In the genomic region with DNA sequence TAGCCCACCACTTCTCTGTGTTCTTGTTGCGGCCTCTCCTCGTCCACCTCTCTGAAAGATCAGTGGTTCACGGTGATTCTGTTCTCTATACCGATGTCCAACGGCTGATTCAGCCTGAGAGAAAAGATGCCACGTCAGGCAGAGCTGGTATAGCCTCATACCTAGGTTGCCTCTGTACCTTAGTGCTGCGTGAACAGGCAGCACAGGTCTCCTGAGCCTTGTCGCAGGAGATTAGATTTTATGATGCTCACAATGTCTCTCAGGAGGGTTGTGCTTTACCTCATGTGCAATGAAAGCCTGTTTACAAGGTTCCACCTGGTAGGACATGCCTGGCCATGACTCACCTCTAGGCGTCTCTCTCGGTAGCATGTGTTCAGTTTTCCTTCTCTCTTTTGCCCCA, we compare ENCODE assay signal across 29 mouse cellular contexts.
DNase-seq lines count a peak whose midpoint lies in the region; ATAC-seq and TF ChIP-seq lines count a peak whose summit lies in the region.
"Had no signal": no experiment of that assay in that cellular context is flagged by ENCODE, and none has a peak within 500 bp of the region (broad histone marks: within the 10 kb centered on the region; RNA-seq: fewer than 3 reads in every experiment).

No protein-coding gene starts in this region.

- no peak for TF ChIP-seq EP300 in stomach, postnatal 0 days (optimal IDR thresholded peaks at IDR 0.05)

- no peaks in the 10 kb centered on the region for H3K9me3 ChIP-seq in heart, embryonic 13.5 days
- H3K9me3 ChIP-seq in kidney, postnatal 0 days (replicated peaks; ENCODE audit: low read length): no peaks in the 10 kb centered on the region
- H3K9me3 ChIP-seq in kidney, embryonic 16.5 days (ENCODE audit: low read length): no peaks in the 10 kb centered on the region
- H3K9me3 ChIP-seq in stomach, postnatal 0 days (ENCODE audit: control insufficient read depth, low read length): no peaks in the 10 kb centered on the region
- H3K9me3 ChIP-seq in limb, embryonic 10.5 days (replicated peaks): no peaks in the 10 kb centered on the region
- H3K9me3 ChIP-seq: embryonic facial prominence, embryonic 12.5 days; forebrain, embryonic 10.5 days; forebrain, embryonic 15.5 days; hindbrain, embryonic 12.5 days; limb, embryonic 15.5 days; liver, embryonic 13.5 days; megakaryocyte, embryonic 14.5 days; midbrain, embryonic 12.5 days; neural tube, embryonic 12.5 days had no signal

- no peak for DNase-seq in heart, postnatal 10 days
- peak; percentile 16 for DNase-seq in kidney, postnatal 0 days (ENCODE audit: low spot score)
- peak; percentile 12 for DNase-seq in retina, postnatal 1 day
- no peak for DNase-seq in retina, embryonic 14.5 days (ENCODE audit: low spot score)
- DNase-seq in stomach, postnatal 0 days (ENCODE audit: low spot score): no peak
- DNase-seq in limb, embryonic 10.5 days (ENCODE audit: low spot score): no peak
- DNase-seq: gastrocnemius, postnatal 25 days; heart, adult 11 months; kidney, adult 9 months; kidney, postnatal 25 days; liver, embryonic 13.5 days; lung, adult 18-20 months; lung, postnatal 4 days; right cerebral cortex, adult 18-20 months; right cerebral cortex, postnatal 4 days had no signal

- H3K27ac ChIP-seq in heart, embryonic 13.5 days (replicated peaks): peak overlapping the region; percentile 52
- no peak overlapping the region for H3K27ac ChIP-seq in kidney, postnatal 0 days
- H3K27ac ChIP-seq in kidney, embryonic 16.5 days (ENCODE audit: low read length): no peak overlapping the region
- no peak overlapping the region for H3K27ac ChIP-seq in stomach, postnatal 0 days (replicated peaks)
- H3K27ac ChIP-seq in limb, embryonic 10.5 days: no peak overlapping the region
- H3K27ac ChIP-seq: embryonic facial prominence, embryonic 12.5 days; forebrain, embryonic 10.5 days; forebrain, embryonic 15.5 days; hindbrain, embryonic 12.5 days; limb, embryonic 15.5 days; liver, embryonic 13.5 days; midbrain, embryonic 12.5 days; neural tube, embryonic 12.5 days had no signal

- peak; percentile 37; the same call in 1 of the 2 replicates for TF ChIP-seq CTCF in kidney, postnatal 0 days (IDR thresholded peaks at IDR 0.05; ENCODE audit: low read depth)
- peak; percentile 37; the same call in 1 of the 2 replicates for TF ChIP-seq CTCF in stomach, postnatal 0 days (IDR thresholded peaks at IDR 0.05; ENCODE audit: low read depth)

- WGBS in heart, embryonic 13.5 days: 83% methylated on average over 10 of the region's 10 CpGs
- WGBS in kidney, postnatal 0 days: 73% methylated on average over 10 of the region's 10 CpGs
- 74% methylated on average over 10 of the region's 10 CpGs for WGBS in kidney, embryonic 16.5 days
- 68% methylated on average over 10 of the region's 10 CpGs for WGBS in stomach, postnatal 0 days
- WGBS in limb, embryonic 10.5 days: 89% methylated on average over 10 of the region's 10 CpGs

- intact Hi-C loops in heart, postnatal 10 days (cut with DNase I): no loop called here

- peaks cover 34% of the 10 kb centered on the region for H3K4me1 ChIP-seq in heart, embryonic 13.5 days
- H3K4me1 ChIP-seq in kidney, postnatal 0 days (replicated peaks; ENCODE audit: insufficient read depth, low read length): no peaks in the 10 kb centered on the region
- no peaks in the 10 kb centered on the region for H3K4me1 ChIP-seq in kidney, embryonic 16.5 days (ENCODE audit: insufficient read depth, low read length)
- H3K4me1 ChIP-seq in stomach, postnatal 0 days (replicated peaks; ENCODE audit: control insufficient read depth, insufficient read depth): no peaks in the 10 kb centered on the region
- no peaks in the 10 kb centered on the region for H3K4me1 ChIP-seq in limb, embryonic 10.5 days
- H3K4me1 ChIP-seq: forebrain, embryonic 15.5 days; hindbrain, embryonic 12.5 days; liver, embryonic 13.5 days; megakaryocyte, embryonic 14.5 days; neural tube, embryonic 12.5 days had no signal

- no peak for ATAC-seq in heart, embryonic 13.5 days (ENCODE audit: extremely low read depth, insufficient number of reproducible peaks, low FRiP score, low TSS enrichment)
- ATAC-seq in kidney, postnatal 0 days (replicated peaks; ENCODE audit: low FRiP score, low read depth): 0 out of 2 replicates have a peak, but pooled peaks have one; percentile 21
- no peak for ATAC-seq in kidney, embryonic 16.5 days (ENCODE audit: low FRiP score, low TSS enrichment)
- ATAC-seq in stomach, postnatal 0 days (ENCODE audit: low FRiP score, low TSS enrichment): no peak
- ATAC-seq: activated CD4-positive, CD25-positive, alpha-beta regulatory T cell, adult 4 months; CD4-positive, CD25-positive, alpha-beta regulatory T cell, adult 4 months; forebrain, embryonic 15.5 days; lung, postnatal 0 days had no signal

- H3K36me3 ChIP-seq in heart, embryonic 13.5 days: no peaks in the 10 kb centered on the region
- H3K36me3 ChIP-seq in kidney, postnatal 0 days (ENCODE audit: insufficient read depth, low read length): no peaks in the 10 kb centered on the region
- no peaks in the 10 kb centered on the region for H3K36me3 ChIP-seq in kidney, embryonic 16.5 days (ENCODE audit: insufficient read depth, low read length)
- H3K36me3 ChIP-seq in stomach, postnatal 0 days (ENCODE audit: control insufficient read depth, insufficient read depth, low read length): no peaks in the 10 kb centered on the region
- H3K36me3 ChIP-seq in limb, embryonic 10.5 days: no peaks in the 10 kb centered on the region
- H3K36me3 ChIP-seq: embryonic facial prominence, embryonic 12.5 days; forebrain, embryonic 10.5 days; forebrain, embryonic 15.5 days; hindbrain, embryonic 12.5 days; limb, embryonic 15.5 days; liver, embryonic 13.5 days; midbrain, embryonic 12.5 days; neural tube, embryonic 12.5 days had no signal

- H3K4me2 ChIP-seq in heart, embryonic 13.5 days: no peak overlapping the region
- H3K4me2 ChIP-seq in kidney, postnatal 0 days (ENCODE audit: low read length): no peak overlapping the region
- no peak overlapping the region for H3K4me2 ChIP-seq in kidney, embryonic 16.5 days (replicated peaks; ENCODE audit: low read depth, low read length)
- no peak overlapping the region for H3K4me2 ChIP-seq in stomach, postnatal 0 days (replicated peaks; ENCODE audit: low read depth)
- H3K4me2 ChIP-seq: embryonic facial prominence, embryonic 12.5 days; forebrain, embryonic 15.5 days; heart, embryonic 11.5 days; hindbrain, embryonic 12.5 days; limb, embryonic 15.5 days; liver, embryonic 13.5 days; midbrain, embryonic 12.5 days; neural tube, embryonic 12.5 days had no signal

- H3K4me3 ChIP-seq in heart, embryonic 13.5 days: no peak overlapping the region
- H3K4me3 ChIP-seq in kidney, postnatal 0 days (replicated peaks; ENCODE audit: low read depth, low read length): no peak overlapping the region
- no peak overlapping the region for H3K4me3 ChIP-seq in kidney, embryonic 16.5 days (ENCODE audit: low read length)
- no peak overlapping the region for H3K4me3 ChIP-seq in stomach, postnatal 0 days (ENCODE audit: low read depth, low read length)
- no peak overlapping the region for H3K4me3 ChIP-seq in limb, embryonic 10.5 days
- H3K4me3 ChIP-seq: embryonic facial prominence, embryonic 12.5 days; forebrain, embryonic 10.5 days; forebrain, embryonic 15.5 days; hindbrain, embryonic 12.5 days; limb, embryonic 15.5 days; liver, embryonic 13.5 days; megakaryocyte, embryonic 14.5 days; midbrain, embryonic 12.5 days; neural tube, embryonic 12.5 days had no signal

- no peaks in the 10 kb centered on the region for H3K27me3 ChIP-seq in heart, embryonic 13.5 days (replicated peaks)
- no peaks in the 10 kb centered on the region for H3K27me3 ChIP-seq in kidney, postnatal 0 days (ENCODE audit: insufficient read depth, low read length)
- no peaks in the 10 kb centered on the region for H3K27me3 ChIP-seq in kidney, embryonic 16.5 days (ENCODE audit: insufficient read depth, low read length)
- H3K27me3 ChIP-seq in stomach, postnatal 0 days (ENCODE audit: control insufficient read depth, insufficient read depth, low read length): no peaks in the 10 kb centered on the region
- no peaks in the 10 kb centered on the region for H3K27me3 ChIP-seq in limb, embryonic 10.5 days (ENCODE audit: low read depth, poor library complexity, severe bottlenecking)
- H3K27me3 ChIP-seq: embryonic facial prominence, embryonic 12.5 days; forebrain, embryonic 15.5 days; hindbrain, embryonic 12.5 days; limb, embryonic 15.5 days; liver, embryonic 13.5 days; megakaryocyte, embryonic 14.5 days; midbrain, embryonic 12.5 days; neural tube, embryonic 12.5 days had no signal

- no peak overlapping the region for H3K9ac ChIP-seq in heart, embryonic 13.5 days
- no peak overlapping the region for H3K9ac ChIP-seq in kidney, postnatal 0 days (ENCODE audit: low read depth, low read length)
- no peak overlapping the region for H3K9ac ChIP-seq in kidney, embryonic 16.5 days (replicated peaks; ENCODE audit: low read length)
- no peak overlapping the region for H3K9ac ChIP-seq in stomach, postnatal 0 days (ENCODE audit: low read length)
- H3K9ac ChIP-seq: embryonic facial prominence, embryonic 12.5 days; forebrain, embryonic 15.5 days; hindbrain, embryonic 12.5 days; limb, embryonic 15.5 days; liver, embryonic 13.5 days; midbrain, embryonic 12.5 days; neural tube, embryonic 12.5 days had no signal

Comparison
In these comparisons a context has a peak if more than half of its experiments do, and no peak if none do; other contexts are left out.
1. DNase-seq: peak in kidney, postnatal 0 days (single experiment) and retina, postnatal 1 day (single experiment); none in heart, postnatal 10 days (0 of 2), retina, embryonic 14.5 days (single experiment), stomach, postnatal 0 days (single experiment) and limb, embryonic 10.5 days (single experiment).